Mouse (Mus musculus) liver (tissue): Measurements from ENCODE around the gene Moap1.
A peak's percentile ranks its signal among the peaks of the same experiment; 100 is the strongest.

Experiments used
- DNase-seq: peaks from one replicate; pipeline ENCODE4 v3.0.0-alpha.2; 2020; ENCODE audit warnings: mixed read lengths

Moap1 gene

DNA sequence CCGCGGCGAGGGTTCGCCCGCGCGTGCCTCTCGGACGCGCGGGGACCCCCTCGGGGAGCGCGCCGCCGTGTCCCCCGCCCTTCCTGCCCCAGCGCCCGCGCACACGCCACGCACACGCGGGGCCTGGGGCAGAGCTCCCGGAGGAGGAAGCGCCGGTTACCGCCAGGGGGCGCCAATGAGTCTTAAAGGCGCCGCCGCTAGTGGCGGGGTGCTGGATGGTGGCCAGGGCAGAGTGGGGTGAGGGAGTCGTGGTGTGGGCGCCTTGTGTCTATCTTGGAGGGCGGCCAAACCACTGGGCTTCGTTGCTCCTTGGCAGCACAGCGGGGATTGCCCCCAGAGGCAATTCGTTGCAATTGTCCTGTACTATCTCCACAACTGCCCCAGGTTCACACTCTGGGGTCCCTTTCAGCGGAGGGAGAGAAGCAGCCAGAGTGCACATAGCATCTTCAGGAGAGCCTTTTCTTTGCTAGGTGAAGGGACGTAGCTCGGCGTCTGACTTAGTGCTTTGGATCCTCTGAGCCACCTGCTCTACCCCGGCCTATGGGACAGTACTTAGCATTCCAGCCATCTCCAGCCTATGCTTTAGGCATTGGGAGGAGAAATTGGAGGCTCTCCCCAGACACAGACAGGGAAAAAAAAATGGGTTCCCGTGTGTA is 38.1 kb downstream of the Moap1 start:
- peak; percentile 81 for DNase-seq

DNA sequence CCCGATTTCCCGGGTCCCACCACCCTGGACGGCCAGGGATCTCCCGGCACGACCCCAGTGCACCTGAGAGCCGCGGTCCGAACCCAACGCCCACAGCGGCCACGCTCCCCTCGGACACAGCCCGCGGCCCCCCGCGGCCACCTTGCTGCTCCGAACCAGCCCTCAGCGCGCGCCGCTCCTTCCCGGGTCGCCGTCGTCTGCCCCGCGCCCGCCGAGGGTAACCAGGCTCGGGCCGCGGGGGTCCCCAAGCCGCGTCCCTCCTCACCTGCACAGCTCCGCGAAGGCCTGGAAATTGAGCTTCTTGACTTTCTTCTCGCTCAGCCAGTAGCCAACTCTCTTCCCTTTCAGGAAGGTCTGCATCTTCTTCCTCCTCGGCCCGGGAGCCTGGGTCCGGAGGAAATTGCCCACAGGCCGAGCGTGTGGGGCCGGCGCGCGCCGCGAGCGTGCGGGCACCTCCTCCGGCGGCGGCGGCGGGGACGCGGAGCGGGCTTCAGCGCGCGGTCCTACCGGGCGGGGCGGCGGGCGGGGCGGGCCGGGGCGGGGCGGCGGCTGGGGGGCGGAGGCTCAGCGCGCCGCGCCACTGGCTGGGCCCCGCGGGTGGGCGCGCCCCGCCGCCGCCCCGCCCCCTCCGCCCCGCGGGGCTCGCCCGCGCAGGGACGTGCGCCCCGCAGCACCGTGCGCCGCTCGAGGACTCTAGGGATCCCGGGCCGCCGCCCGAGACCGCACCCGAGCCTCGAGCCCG is 38.8 kb downstream of the Moap1 start, which contains the start of gene Itpk1:
Gene Itpk1 (minus strand): TSS at position 474 of the 742 bp plus-strand sequence.
- peak; percentile 85 for DNase-seq

DNA sequence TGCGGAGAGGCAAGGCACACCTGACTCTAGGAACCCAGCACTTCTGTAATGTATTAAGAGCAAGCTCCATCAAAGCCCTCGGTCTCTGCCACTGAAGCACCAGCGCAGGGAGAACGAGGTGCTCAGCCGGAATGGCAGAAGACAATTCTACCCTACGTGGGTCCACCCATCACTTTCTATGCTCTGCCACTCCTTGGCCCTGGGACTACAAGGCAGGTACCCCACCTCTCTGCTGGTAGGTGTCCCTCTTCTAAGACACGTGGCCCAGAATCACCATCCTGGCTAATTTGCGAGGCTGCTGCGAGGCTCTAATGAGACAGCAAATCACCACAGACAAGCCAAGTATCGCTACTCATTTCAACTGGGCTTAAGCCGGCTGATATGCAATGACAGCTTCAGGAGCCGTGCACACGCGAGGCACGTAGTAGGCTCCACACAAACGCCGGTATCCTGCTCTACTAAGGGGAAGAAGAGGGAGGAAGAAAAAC is 39.5 kb downstream of the Moap1 start:
- DNase-seq, result no peak

GRCm38 (mm10) chr12:102703441-102703840 is 40.0 kb downstream of the Moap1 start:
- DNase-seq, result no peak

DNA sequence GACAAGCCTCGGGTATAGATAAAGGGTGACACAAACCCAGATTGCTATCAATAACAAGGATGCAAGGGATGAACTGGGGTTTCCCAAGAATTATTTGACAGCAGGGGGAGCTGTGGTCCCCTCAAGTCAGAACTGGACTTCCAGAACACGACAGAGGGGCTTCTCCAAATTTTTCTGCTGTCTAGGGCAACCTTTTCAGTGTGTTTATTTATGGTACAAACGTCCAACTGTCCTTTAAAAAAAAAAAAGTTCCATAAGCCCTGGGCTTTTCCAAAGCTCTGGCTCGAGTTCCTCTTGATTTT is 40.4 kb downstream of the Moap1 start:
- no peak for DNase-seq

GRCm38 (mm10) chr12:102702356-102703110 is 40.9 kb downstream of the Moap1 start:
- DNase-seq, result peak; percentile 82

DNA sequence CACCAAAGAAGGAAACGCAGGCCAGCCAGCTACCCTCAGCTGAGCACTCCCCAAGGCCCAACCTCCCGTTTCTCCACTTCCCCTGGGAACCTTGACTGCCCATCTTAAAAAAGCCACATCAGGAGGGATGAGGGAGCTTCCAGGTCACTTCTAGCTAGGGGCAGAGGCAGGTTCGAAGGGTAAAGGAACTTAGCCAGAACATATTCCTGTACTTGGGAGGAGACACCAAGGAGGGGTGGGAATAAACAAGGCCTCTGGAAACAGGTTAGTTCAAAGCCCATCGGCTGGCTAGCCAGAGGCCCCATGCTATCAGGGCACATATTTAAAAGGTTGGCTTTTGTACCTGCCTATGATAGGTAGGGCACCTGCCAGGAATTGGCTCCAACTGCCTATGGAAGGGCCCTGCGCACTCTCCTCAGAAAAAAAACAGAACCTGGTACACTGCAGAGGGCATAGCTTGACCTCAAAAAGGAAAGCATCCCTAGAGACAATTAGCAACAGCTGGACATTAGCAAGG is 41.7 kb downstream of the Moap1 start:
- no peak for DNase-seq

GRCm38 (mm10) chr12:102700453-102700852 is 43.0 kb downstream of the Moap1 start:
- DNase-seq, result no peak

- DNase-seq, result no peak
Measured at GRCm38 (mm10) chr12:102699156-102699555, 44.3 kb downstream of the Moap1 start.

DNA sequence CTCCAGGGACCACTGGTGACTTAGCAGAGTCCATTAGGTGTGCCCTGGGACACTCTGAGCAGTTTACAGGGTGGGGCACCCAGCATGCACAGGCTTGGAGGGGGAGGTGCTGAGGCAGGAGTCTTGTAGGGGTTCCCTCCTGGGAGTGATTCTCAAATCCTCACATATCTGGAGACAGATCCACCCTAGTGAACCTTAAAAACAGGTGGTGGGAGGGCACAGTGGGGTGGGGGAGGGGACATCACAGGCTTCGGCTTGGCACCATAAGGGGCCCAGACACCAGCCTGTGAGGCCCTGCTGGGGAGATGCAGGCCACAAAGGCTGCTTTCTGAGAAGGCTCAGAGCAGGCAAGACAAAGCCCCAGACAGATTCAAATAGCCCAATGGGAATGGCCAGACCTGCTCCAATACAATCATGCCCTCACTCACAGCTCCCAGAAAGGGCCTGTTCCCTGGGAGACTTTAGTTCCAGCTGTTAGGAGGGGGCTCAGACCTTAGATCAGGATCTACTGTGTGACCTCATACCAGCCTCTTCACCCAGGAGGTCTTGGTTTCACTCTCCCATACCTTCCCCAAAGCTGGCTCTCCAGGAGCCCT is 45.3 kb downstream of the Moap1 start:
- no peak for DNase-seq

- DNase-seq, result no peak
Measured at GRCm38 (mm10) chr12:102697381-102697780, 46.1 kb downstream of the Moap1 start.

GRCm38 (mm10) chr12:102696635-102697354 is 46.7 kb downstream of the Moap1 start:
- no peak for DNase-seq

DNA sequence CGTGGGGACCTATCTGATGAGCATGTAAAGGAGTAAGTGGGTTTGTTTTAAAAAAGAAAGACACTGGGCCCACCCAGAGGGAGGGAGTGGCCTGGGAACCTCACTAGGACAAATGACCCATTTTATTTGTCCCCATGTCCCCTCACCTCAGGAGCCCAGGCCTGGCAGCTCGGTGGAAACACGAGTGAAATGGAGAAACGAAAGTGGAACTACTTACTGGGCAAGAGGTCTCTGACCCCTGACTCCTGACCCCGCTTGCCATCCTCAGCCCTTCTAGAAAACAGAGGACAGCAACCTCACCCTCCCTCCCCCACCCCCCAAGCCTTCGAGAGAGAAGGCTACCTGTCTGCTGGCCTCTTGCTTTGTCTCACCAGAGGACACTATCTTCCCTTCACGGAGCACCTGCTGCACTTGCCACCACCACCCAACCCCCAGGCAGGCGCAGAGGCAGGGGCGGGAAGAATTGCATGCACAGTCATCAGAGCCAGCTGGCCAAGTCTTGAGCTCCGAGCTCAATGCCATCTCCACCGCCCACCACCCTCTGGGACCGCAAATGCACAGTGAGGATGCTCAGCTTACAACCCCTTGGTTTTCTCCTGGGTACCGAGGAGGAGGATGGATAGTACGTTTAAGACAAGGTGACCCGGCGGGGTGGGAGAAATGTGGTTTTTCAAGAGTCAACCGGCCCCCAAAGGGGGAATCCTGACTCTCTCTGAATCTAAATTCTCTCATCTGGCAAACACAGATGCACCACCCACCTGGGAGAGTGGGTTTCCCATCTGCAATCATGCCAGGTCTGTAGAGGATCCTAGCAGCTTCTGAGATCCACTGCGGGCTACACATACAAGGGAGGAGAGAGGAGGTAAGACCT is 47.9 kb downstream of the Moap1 start:
- no peak for DNase-seq
